Mouse (Mus musculus): ENCODE results near the gene Tnf. TPM values are rescaled to one million over a fixed set of nuclear protein-coding genes. Genes with fewer than 3 reads are reported as not detected.

The Tnf gene
- 0.95 and 3.7 TPM in 2 replicates for polyA plus RNA-seq (2015; fragmentation: Nextera tagmentation; extraction: Ambion mirVana)

DNA sequence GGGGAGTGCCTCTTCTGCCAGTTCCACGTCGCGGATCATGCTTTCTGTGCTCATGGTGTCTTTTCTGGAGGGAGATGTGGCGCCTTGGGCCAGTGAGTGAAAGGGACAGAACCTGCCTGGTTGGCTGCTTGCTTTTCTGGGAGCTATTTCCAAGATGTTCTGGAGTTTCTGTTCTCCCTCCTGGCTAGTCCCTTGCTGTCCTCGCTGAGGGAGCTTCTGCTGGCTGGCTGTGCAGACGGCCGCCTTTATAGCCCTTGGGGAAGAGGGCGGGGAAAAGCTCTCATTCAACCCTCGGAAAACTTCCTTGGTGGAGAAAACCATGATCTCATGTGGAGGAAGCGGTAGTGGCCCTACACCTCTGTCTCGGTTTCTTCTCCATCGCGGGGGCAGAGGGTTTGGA, at the start of gene Tnf:
TSS of gene Tnf (minus strand) at position 221 of the 400 bp plus-strand sequence.
- Histone ChIP-seq H3K4me3 (ENCODE audit: low read depth, low read length) (no peak within 1 kb of the TSS), H3K4me2 (replicated peaks; ENCODE audit: low read depth, low read length) (0 out of 2 replicates have a peak within 1 kb of the TSS, but pooled peaks have one; percentile 3), H3K27ac (ENCODE audit: low read length) (no peak within 1 kb of the TSS), H3K9ac (replicated peaks; ENCODE audit: low read depth) (no peak within 1 kb of the TSS), H3K36me3 (ENCODE audit: insufficient read depth, low read length) (no peaks in the 10 kb centered on the region), H3K4me1 (ENCODE audit: insufficient read depth, low read depth, low read length) (no peaks in the 10 kb centered on the region), H3K27me3 (replicated peaks; ENCODE audit: insufficient read depth, low read length) (0 out of 2 replicates have a peak, but pooled peaks cover 3% of the 10 kb centered on the region), H3K9me3 (ENCODE audit: low read length) (no peaks in the 10 kb centered on the region)
- 30% methylated on average over 13 of the region's 13 CpGs for WGBS
- TF ChIP-seq EP300 (IDR thresholded peaks at IDR 0.05): no peak
- no peak for TF ChIP-seq CTCF (IDR thresholded peaks at IDR 0.05)
- DNase-seq (ENCODE audit: low spot score) (peak; percentile 50), ATAC-seq (peak; percentile 26; the same call in 1 of the 2 replicates)

DNA sequence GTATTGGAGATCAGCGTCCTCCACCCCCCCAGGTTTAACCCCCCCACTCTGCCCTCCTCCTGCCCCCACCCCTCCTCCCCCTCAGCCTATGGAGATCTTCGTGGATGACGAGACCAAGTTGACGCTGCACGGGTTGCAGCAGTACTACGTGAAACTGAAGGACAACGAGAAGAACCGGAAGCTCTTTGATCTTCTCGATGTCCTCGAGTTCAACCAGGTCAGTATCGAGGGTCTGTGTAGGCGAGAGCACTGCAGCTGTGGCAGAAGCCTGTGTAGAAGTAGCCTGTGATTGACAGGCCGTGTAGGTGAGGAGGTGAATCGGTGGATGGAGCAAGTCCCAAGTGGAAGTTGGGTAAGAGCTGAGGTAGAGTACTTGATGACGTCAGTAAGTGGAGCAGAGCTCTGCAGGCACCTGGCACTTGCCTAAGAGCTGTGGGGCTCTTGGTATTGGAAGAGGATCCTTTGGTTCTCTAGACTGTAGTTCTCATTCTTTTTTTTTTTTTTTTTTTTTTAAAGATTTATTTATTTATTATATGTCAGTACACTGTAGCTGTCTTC, 49.4 kb upstream of the Tnf start:
- TF ChIP-seq CTCF (IDR thresholded peaks at IDR 0.05): no peak
- no peak for TF ChIP-seq EP300 (IDR thresholded peaks at IDR 0.05)
- DNase-seq (ENCODE audit: low spot score) (peak; percentile 92), ATAC-seq (peak; percentile 90)
- 48% methylated on average over 15 of the region's 15 CpGs for WGBS
- 0 out of 2 replicates have a peak overlapping the region, but pooled peaks have one; percentile 51 for H3K27ac ChIP-seq (ENCODE audit: low read length)
- H3K9me3 ChIP-seq (ENCODE audit: low read length): no peaks in the 10 kb centered on the region
- H3K27me3 ChIP-seq (replicated peaks; ENCODE audit: insufficient read depth, low read length): no peaks in the 10 kb centered on the region
- no peaks in the 10 kb centered on the region for H3K4me1 ChIP-seq (ENCODE audit: insufficient read depth, low read depth, low read length)
- H3K9ac ChIP-seq (replicated peaks; ENCODE audit: low read depth): no peak overlapping the region
- peaks cover 39% of the 10 kb centered on the region for H3K36me3 ChIP-seq (ENCODE audit: insufficient read depth, low read length)
- no peak overlapping the region for H3K4me3 ChIP-seq (ENCODE audit: low read depth, low read length)
- H3K4me2 ChIP-seq (replicated peaks; ENCODE audit: low read depth, low read length): no peak overlapping the region

DNA sequence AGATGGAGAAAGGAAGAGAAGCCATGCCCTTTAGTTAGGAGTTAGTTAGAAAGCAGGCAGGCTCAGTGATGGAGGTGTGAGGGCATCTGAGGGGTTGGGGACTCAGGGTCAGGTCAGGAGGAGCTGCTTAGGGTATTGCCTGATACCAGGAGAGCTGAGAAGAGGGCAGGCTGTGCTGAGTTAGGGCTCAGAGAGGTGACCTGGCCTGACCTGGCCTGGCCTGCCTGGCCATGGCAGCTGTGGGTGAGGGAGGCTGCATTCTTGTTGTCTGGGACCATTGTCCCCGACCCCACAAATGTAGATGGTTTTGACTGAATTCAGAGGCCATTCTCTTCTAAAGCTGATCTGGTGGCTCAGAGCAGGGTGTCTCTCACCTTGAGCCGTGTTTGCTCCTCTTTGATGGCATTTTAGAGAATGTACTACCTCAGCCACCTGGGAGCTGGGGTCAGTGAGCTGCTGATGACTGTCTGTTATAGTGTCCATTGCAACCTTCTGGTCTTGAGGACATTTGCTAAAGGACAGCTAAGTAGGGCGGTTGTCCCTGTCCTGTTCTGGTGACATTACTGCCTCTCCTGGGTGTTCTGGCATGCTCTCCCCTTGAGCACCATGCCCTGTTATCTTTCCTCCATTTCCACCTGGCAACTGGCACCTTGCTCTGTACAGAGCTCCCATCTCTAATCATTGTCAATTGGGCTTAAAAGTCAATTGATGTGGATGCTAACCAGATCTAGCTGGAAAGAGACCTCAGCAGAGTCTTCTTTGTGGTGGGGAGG, 48.7 kb upstream of the Tnf start:
- WGBS: 80% methylated on average over 3 of the region's 3 CpGs
- no peak for ATAC-seq

DNA sequence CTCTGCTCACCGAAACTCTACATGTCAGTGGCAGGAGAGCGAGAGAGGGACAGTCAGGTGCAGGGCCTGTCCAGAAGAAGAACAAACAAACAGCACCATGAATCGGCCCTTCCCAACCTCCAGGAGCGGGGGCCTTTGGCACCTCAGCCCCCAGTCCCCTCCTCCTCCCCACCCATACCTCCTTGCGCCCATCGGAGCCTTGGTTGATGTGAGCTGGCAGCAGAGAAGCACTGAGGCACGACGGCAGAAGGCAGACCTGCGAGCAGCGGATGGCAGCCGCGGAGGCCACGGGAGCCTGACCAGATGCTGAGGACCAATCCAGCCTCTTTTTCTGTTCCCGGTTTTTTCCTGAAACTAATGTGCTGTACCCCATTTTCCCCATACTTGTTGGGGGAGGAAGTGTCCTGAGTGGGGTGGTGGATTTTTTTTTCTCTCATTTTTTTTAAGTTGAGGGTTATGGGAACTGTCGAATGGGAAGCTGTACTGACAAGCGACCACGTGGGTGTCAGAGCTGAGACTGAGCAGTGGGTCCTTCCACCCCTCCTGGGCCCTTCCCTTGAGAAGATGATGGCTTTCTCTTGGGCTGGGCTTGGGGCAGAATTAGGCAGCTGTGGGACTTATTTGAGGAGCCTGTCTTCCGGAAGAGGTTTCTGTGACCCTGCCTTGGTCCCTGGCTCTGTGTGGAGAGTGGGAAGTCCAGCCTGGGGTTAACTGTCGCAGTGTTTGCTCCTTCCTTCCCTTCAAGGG, 47.8 kb upstream of the Tnf start:
- no peak for ATAC-seq
- TF ChIP-seq EP300 (IDR thresholded peaks at IDR 0.05) (no peak), CTCF (IDR thresholded peaks at IDR 0.05) (no peak)
- Histone ChIP-seq H3K4me2 (replicated peaks; ENCODE audit: low read depth, low read length) (no peak overlapping the region), H3K9me3 (ENCODE audit: low read length) (no peaks in the 10 kb centered on the region), H3K4me1 (ENCODE audit: insufficient read depth, low read depth, low read length) (peaks cover 6% of the 10 kb centered on the region; the same call in 1 of the 2 replicates), H3K4me3 (ENCODE audit: low read depth, low read length) (no peak overlapping the region), H3K9ac (replicated peaks; ENCODE audit: low read depth) (no peak overlapping the region), H3K27ac (ENCODE audit: low read length) (no peak overlapping the region), H3K27me3 (replicated peaks; ENCODE audit: insufficient read depth, low read length) (no peaks in the 10 kb centered on the region), H3K36me3 (ENCODE audit: insufficient read depth, low read length) (peaks cover 48% of the 10 kb centered on the region)
- no peak for DNase-seq (ENCODE audit: low spot score)
- WGBS: 83% methylated on average over 19 of the region's 19 CpGs

More for the DNA sequence above, 48.7 kb upstream of the Tnf start:
- TF ChIP-seq EP300 (IDR thresholded peaks at IDR 0.05): no peak
- Histone ChIP-seq H3K27me3 (replicated peaks; ENCODE audit: insufficient read depth, low read length) (no peaks in the 10 kb centered on the region), H3K9me3 (ENCODE audit: low read length) (no peaks in the 10 kb centered on the region), H3K4me1 (ENCODE audit: insufficient read depth, low read depth, low read length) (no peaks in the 10 kb centered on the region), H3K4me2 (replicated peaks; ENCODE audit: low read depth, low read length) (no peak overlapping the region), H3K27ac (ENCODE audit: low read length) (peak overlapping the region; percentile 51; the same call in 1 of the 2 replicates), H3K4me3 (ENCODE audit: low read depth, low read length) (no peak overlapping the region), H3K9ac (replicated peaks; ENCODE audit: low read depth) (no peak overlapping the region), H3K36me3 (ENCODE audit: insufficient read depth, low read length) (peaks cover 41% of the 10 kb centered on the region)
- no peak for DNase-seq (ENCODE audit: low spot score)

DNA sequence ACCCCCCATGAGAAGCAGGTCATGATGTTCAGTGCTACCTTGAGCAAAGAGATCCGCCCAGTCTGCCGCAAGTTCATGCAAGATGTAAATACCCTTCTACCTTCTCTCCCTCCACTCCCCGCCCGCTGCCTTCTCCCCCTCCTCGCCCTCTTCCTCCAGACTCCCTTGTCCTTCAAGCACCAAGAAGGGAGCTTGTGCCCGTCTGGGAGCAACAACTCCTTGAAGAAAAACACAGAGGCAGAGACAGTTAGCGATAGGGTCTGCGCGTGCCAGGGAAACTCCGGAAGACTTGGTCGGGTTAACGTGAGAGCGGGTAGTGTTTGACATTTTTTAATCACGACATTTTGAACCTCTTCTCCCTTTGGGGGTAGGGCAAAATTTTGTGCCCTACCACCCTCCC, 47.2 kb upstream of the Tnf start:
- H3K27ac ChIP-seq (ENCODE audit: low read length): 0 out of 2 replicates have a peak overlapping the region, but pooled peaks have one; percentile 10
- WGBS: 76% methylated on average over 14 of the region's 14 CpGs
- no peak overlapping the region for H3K9ac ChIP-seq (replicated peaks; ENCODE audit: low read depth)
- H3K9me3 ChIP-seq (ENCODE audit: low read length): no peaks in the 10 kb centered on the region
- peaks cover 52% of the 10 kb centered on the region for H3K36me3 ChIP-seq (ENCODE audit: insufficient read depth, low read length)
- H3K4me1 ChIP-seq (ENCODE audit: insufficient read depth, low read depth, low read length): peaks cover 8% of the 10 kb centered on the region
- no peaks in the 10 kb centered on the region for H3K27me3 ChIP-seq (replicated peaks; ENCODE audit: insufficient read depth, low read length)
- H3K4me2 ChIP-seq (replicated peaks; ENCODE audit: low read depth, low read length): no peak overlapping the region
- DNase-seq (ENCODE audit: low spot score): no peak
- no peak for ATAC-seq
- no peak overlapping the region for H3K4me3 ChIP-seq (ENCODE audit: low read depth, low read length)
- TF ChIP-seq EP300 (IDR thresholded peaks at IDR 0.05): no peak
- no peak for TF ChIP-seq CTCF (IDR thresholded peaks at IDR 0.05)

DNA sequence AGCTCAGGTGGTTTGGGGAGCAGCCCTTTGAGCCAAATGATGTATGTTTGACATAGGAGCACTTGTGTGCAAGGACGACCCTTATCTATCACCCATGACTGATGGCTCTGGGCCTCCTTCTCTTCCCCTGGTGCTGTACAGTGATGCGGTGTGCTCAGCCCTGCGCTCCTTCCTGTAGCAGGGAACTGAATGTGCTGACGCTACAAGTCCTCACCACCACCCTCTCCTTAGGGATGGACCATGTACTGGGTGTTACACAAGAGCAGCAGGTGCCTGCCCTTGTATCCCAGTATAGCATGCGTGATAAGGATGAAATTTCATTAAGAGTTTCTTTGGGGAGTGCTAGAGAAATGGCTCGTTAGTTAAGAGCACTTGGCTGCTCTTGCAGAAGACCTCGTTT, 45.3 kb upstream of the Tnf start:
- no peak overlapping the region for H3K4me2 ChIP-seq (replicated peaks; ENCODE audit: low read depth, low read length)
- H3K36me3 ChIP-seq (ENCODE audit: insufficient read depth, low read length): peaks cover 47% of the 10 kb centered on the region
- no peak overlapping the region for H3K9ac ChIP-seq (replicated peaks; ENCODE audit: low read depth)
- 54% methylated on average over 6 of the region's 7 CpGs for WGBS
- H3K27ac ChIP-seq (ENCODE audit: low read length): no peak overlapping the region
- peaks cover 14% of the 10 kb centered on the region for H3K4me1 ChIP-seq (ENCODE audit: insufficient read depth, low read depth, low read length)
- H3K27me3 ChIP-seq (replicated peaks; ENCODE audit: insufficient read depth, low read length): no peaks in the 10 kb centered on the region
- TF ChIP-seq EP300 (IDR thresholded peaks at IDR 0.05) (no peak), CTCF (IDR thresholded peaks at IDR 0.05) (no peak)
- H3K4me3 ChIP-seq (ENCODE audit: low read depth, low read length): no peak overlapping the region
- H3K9me3 ChIP-seq (ENCODE audit: low read length): no peaks in the 10 kb centered on the region
- DNase-seq (ENCODE audit: low spot score) (peak; percentile 44), ATAC-seq (0 out of 2 replicates have a peak, but pooled peaks have one; percentile 18)

Measured in lung, postnatal 0 days (tissue).